In genomic region chr10:102694810-102695209, GRCm38 (mm10) we compare ENCODE assay signal across 21 mouse cellular contexts.
A peak's percentile ranks its signal among the peaks of the same experiment; 100 is the strongest.
DNase-seq lines count a peak whose midpoint lies in the region; ATAC-seq and TF ChIP-seq lines count a peak whose summit lies in the region.
"Had no signal": no experiment of that assay in that cellular context is flagged by ENCODE, and none has a peak within 500 bp of the region (broad histone marks: within the 10 kb centered on the region; RNA-seq: fewer than 3 reads in every experiment).

No protein-coding gene starts in this region.

- H3K4me2 ChIP-seq in forebrain, embryonic 12.5 days, result no peak overlapping the region
- no peak overlapping the region for H3K4me2 ChIP-seq in forebrain, postnatal 0 days (ENCODE audit: low read depth)
- no peak overlapping the region for H3K4me2 ChIP-seq in midbrain, embryonic 12.5 days (replicated peaks)
- no peak overlapping the region for H3K4me2 ChIP-seq in neural tube, embryonic 11.5 days (ENCODE audit: low read depth)
- no peak overlapping the region for H3K4me2 ChIP-seq in neural tube, embryonic 15.5 days
- H3K4me2 ChIP-seq: heart, embryonic 11.5 days; hindbrain, embryonic 12.5 days; hindbrain, embryonic 15.5 days had no signal

- H3K4me1 ChIP-seq in forebrain, embryonic 12.5 days, result no peaks in the 10 kb centered on the region
- H3K4me1 ChIP-seq in forebrain, postnatal 0 days (ENCODE audit: insufficient read depth), result no peaks in the 10 kb centered on the region
- H3K4me1 ChIP-seq in midbrain, embryonic 12.5 days, result no peaks in the 10 kb centered on the region
- no peaks in the 10 kb centered on the region for H3K4me1 ChIP-seq in midbrain, embryonic 10.5 days
- H3K4me1 ChIP-seq in neural tube, embryonic 11.5 days (ENCODE audit: control insufficient read depth, insufficient read depth, low read length), result no peaks in the 10 kb centered on the region
- no peaks in the 10 kb centered on the region for H3K4me1 ChIP-seq in neural tube, embryonic 15.5 days
- H3K4me1 ChIP-seq: forebrain, embryonic 10.5 days; hindbrain, embryonic 12.5 days; hindbrain, embryonic 15.5 days had no signal

- ATAC-seq in forebrain, embryonic 12.5 days (ENCODE audit: low FRiP score), result peak; percentile 41; the same call in 1 of the 2 replicates
- no peak for ATAC-seq in forebrain, postnatal 0 days
- ATAC-seq in midbrain, embryonic 12.5 days (ENCODE audit: low FRiP score, low read depth), result peak; percentile 58; the same call in 1 of the 2 replicates
- ATAC-seq in neural tube, embryonic 11.5 days (ENCODE audit: insufficient read depth, low FRiP score, low TSS enrichment), result 0 out of 2 replicates have a peak, but pooled peaks have one; percentile 52
- no peak for ATAC-seq in neural tube, embryonic 15.5 days (ENCODE audit: low FRiP score)
- ATAC-seq: CD4-positive, CD25-positive, alpha-beta regulatory T cell, adult 4 months; forebrain, embryonic 16.5 days had no signal

- no peak for DNase-seq in forebrain, postnatal 0 days
- no peak for DNase-seq in midbrain, embryonic 10.5 days (ENCODE audit: low spot score)
- DNase-seq in neural tube, embryonic 11.5 days (ENCODE audit: low spot score), result no peak
- DNase-seq: adrenal gland, adult 2 months; adrenal gland, postnatal 14 days; cerebellum, adult 11 months; cerebellum, adult 2 months; cerebellum, adult 9-11 months; cerebellum, postnatal 25 days; gastrocnemius, adult 2 months; gastrocnemius, postnatal 14 days; heart, adult 11 months had no signal

- H3K36me3 ChIP-seq in forebrain, embryonic 12.5 days (replicated peaks), result no peaks in the 10 kb centered on the region
- H3K36me3 ChIP-seq in forebrain, postnatal 0 days (ENCODE audit: insufficient read depth), result no peaks in the 10 kb centered on the region
- H3K36me3 ChIP-seq in midbrain, embryonic 12.5 days, result no peaks in the 10 kb centered on the region
- no peaks in the 10 kb centered on the region for H3K36me3 ChIP-seq in midbrain, embryonic 10.5 days
- no peaks in the 10 kb centered on the region for H3K36me3 ChIP-seq in neural tube, embryonic 11.5 days (ENCODE audit: control insufficient read depth, insufficient read depth, low read length)
- H3K36me3 ChIP-seq in neural tube, embryonic 15.5 days, result no peaks in the 10 kb centered on the region
- H3K36me3 ChIP-seq: forebrain, embryonic 10.5 days; hindbrain, embryonic 12.5 days; hindbrain, embryonic 15.5 days had no signal

- H3K4me3 ChIP-seq in forebrain, embryonic 12.5 days (replicated peaks), result no peak overlapping the region
- no peak overlapping the region for H3K4me3 ChIP-seq in forebrain, postnatal 0 days (ENCODE audit: low read depth, low read length)
- no peak overlapping the region for H3K4me3 ChIP-seq in midbrain, embryonic 12.5 days
- no peak overlapping the region for H3K4me3 ChIP-seq in midbrain, embryonic 10.5 days
- H3K4me3 ChIP-seq in neural tube, embryonic 11.5 days (ENCODE audit: low read depth, low read length), result no peak overlapping the region
- no peak overlapping the region for H3K4me3 ChIP-seq in neural tube, embryonic 15.5 days (replicated peaks)
- H3K4me3 ChIP-seq: forebrain, embryonic 10.5 days; gastrocnemius, adult 2 months; hindbrain, embryonic 12.5 days; hindbrain, embryonic 15.5 days had no signal

- WGBS in forebrain, embryonic 12.5 days, result 73% methylated on average over 2 of the region's 2 CpGs
- WGBS in forebrain, postnatal 0 days, result 68% methylated on average over 2 of the region's 2 CpGs
- WGBS in midbrain, embryonic 12.5 days, result 70% methylated on average over 2 of the region's 2 CpGs
- 73% methylated on average over 2 of the region's 2 CpGs for WGBS in midbrain, embryonic 10.5 days
- WGBS in neural tube, embryonic 11.5 days, result 71% methylated on average over 2 of the region's 2 CpGs
- WGBS in neural tube, embryonic 15.5 days, result 87% methylated on average over 2 of the region's 2 CpGs

- H3K9ac ChIP-seq in forebrain, embryonic 12.5 days, result no peak overlapping the region
- H3K9ac ChIP-seq in forebrain, postnatal 0 days, result no peak overlapping the region
- H3K9ac ChIP-seq in midbrain, embryonic 12.5 days (replicated peaks), result no peak overlapping the region
- H3K9ac ChIP-seq in neural tube, embryonic 11.5 days (ENCODE audit: low read length), result no peak overlapping the region
- H3K9ac ChIP-seq in neural tube, embryonic 15.5 days (replicated peaks), result no peak overlapping the region
- H3K9ac ChIP-seq: hindbrain, embryonic 12.5 days; hindbrain, embryonic 15.5 days had no signal

- H3K27me3 ChIP-seq in forebrain, embryonic 12.5 days, result no peaks in the 10 kb centered on the region
- H3K27me3 ChIP-seq in forebrain, postnatal 0 days (ENCODE audit: insufficient read depth, low read length), result no peaks in the 10 kb centered on the region
- H3K27me3 ChIP-seq in midbrain, embryonic 12.5 days, result no peaks in the 10 kb centered on the region
- no peaks in the 10 kb centered on the region for H3K27me3 ChIP-seq in midbrain, embryonic 10.5 days (ENCODE audit: low read depth, poor library complexity, severe bottlenecking)
- no peaks in the 10 kb centered on the region for H3K27me3 ChIP-seq in neural tube, embryonic 11.5 days (ENCODE audit: control insufficient read depth, insufficient read depth, low read length)
- no peaks in the 10 kb centered on the region for H3K27me3 ChIP-seq in neural tube, embryonic 15.5 days (replicated peaks)
- H3K27me3 ChIP-seq: hindbrain, embryonic 12.5 days; hindbrain, embryonic 15.5 days had no signal

- H3K9me3 ChIP-seq in forebrain, embryonic 12.5 days, result no peaks in the 10 kb centered on the region
- no peaks in the 10 kb centered on the region for H3K9me3 ChIP-seq in forebrain, postnatal 0 days (ENCODE audit: low read length)
- no peaks in the 10 kb centered on the region for H3K9me3 ChIP-seq in midbrain, embryonic 12.5 days
- H3K9me3 ChIP-seq in midbrain, embryonic 10.5 days (replicated peaks), result no peaks in the 10 kb centered on the region
- H3K9me3 ChIP-seq in neural tube, embryonic 11.5 days (ENCODE audit: control insufficient read depth, low read length), result no peaks in the 10 kb centered on the region
- no peaks in the 10 kb centered on the region for H3K9me3 ChIP-seq in neural tube, embryonic 15.5 days (replicated peaks)
- H3K9me3 ChIP-seq: forebrain, embryonic 10.5 days; hindbrain, embryonic 12.5 days; hindbrain, embryonic 15.5 days had no signal

- H3K27ac ChIP-seq in forebrain, embryonic 12.5 days, result no peak overlapping the region
- H3K27ac ChIP-seq in forebrain, postnatal 0 days (ENCODE audit: low read depth, low read length), result no peak overlapping the region
- no peak overlapping the region for H3K27ac ChIP-seq in midbrain, embryonic 12.5 days (replicated peaks)
- H3K27ac ChIP-seq in midbrain, embryonic 10.5 days (replicated peaks), result no peak overlapping the region
- no peak overlapping the region for H3K27ac ChIP-seq in neural tube, embryonic 11.5 days (ENCODE audit: low read depth, low read length)
- H3K27ac ChIP-seq in neural tube, embryonic 15.5 days (replicated peaks), result no peak overlapping the region
- H3K27ac ChIP-seq: forebrain, embryonic 10.5 days; gastrocnemius, adult 2 months; hindbrain, embryonic 12.5 days; hindbrain, embryonic 15.5 days had no signal

- no peak for TF ChIP-seq CTCF in forebrain, postnatal 0 days (IDR thresholded peaks at IDR 0.05; ENCODE audit: low read depth)

Comparison
In these comparisons a context has a peak if more than half of its experiments do, and no peak if none do; other contexts are left out.
1. ATAC-seq: peak in forebrain, embryonic 12.5 days (single experiment), midbrain, embryonic 12.5 days (single experiment) and neural tube, embryonic 11.5 days (single experiment); none in forebrain, postnatal 0 days (single experiment) and neural tube, embryonic 15.5 days (single experiment).